Mouse (Mus musculus) retina, postnatal 7 days (tissue): ENCODE results near the gene Ssty1.
"Not testable (repeated sequence)": the region's sequence is repeated elsewhere in the genome, so short reads cannot be mapped to it uniquely, and the experiment has no call there.

ENCODE experiments used
- DNase-seq: peaks from one replicate; pipeline ENCODE4 v3.0.0-alpha.2; 2012; ENCODE audit warnings: low read depth, low spot score

Ssty1 gene

DNA sequence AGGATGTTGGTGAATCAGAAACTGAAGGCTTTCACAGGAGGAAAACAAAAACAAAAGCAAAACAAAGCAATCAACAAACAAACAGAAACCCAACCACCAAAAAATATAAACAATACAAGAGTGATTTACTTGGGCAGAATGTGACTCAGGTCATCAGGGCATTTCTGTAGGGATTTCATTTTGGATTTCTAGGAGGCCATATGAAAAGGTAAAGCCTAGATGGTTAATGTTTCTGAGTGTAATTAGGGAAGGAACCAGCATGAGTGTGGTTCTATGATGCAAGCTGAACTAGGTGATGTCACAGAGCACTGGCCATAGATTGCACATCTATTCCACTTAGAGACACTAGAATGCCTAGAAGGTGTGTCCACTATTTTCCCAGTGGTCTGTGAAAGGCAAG, at the start of gene Ssty1:
Gene Ssty1, plus strand, starts transcription at position 301 of the 400 bp plus-strand sequence.
- not testable (repeated sequence) for DNase-seq

DNA sequence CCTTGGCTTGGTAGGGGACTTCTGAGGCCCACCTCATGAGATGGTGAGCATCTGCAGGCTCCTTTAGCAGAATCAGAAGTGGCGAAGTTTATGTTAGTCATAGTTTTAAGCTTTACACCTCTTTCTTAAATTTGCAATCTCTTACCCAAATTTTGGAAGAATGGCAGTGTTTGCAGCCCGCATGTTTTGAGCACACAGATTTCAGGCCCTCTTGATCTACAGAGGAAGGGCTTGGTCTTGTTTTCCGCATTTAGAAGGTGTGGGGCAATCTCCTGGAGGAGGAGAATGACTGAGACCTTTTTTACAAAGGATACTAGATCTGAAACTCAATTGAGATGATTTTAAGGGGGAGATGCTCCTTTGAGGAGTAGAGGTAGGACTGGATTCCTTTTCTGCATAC, 27.2 kb upstream of the Ssty1 start, which contains the start of gene Gm21764:
Gene Gm21764, minus strand, starts transcription at position 101 of the 400 bp plus-strand sequence.
- DNase-seq, result not testable (repeated sequence)
